Mouse (Mus musculus) mouse trophoblast stem cell (cell line): Measurements from ENCODE around the gene Gpr45.

Experiments
- in situ Hi-C, 2 experiments: fragments of 300-500 bp; cut with MseI, MboI; formaldehyde crosslinking; loops; 2 replicates in 1 of 2; 3 replicates in 1 of 2; pipeline ENCODE4 v1.15.1; 2025

Gpr45 gene

GRCm38 (mm10) chr1:43046990-43047389 lies 94.3 kb downstream of the Gpr45 start:
- in situ Hi-C loops: no loop called here

GRCm38 (mm10) chr1:43047811-43048210 lies 95.1 kb downstream of the Gpr45 start:
- in situ Hi-C loops: no loop called here

GRCm38 (mm10) chr1:43051903-43052302 lies 99.2 kb downstream of the Gpr45 start:
- in situ Hi-C loops: loop anchor here in 1 of 2 experiments (10.0 kb wide), 1 partner anchor 137 kb away; no protein-coding TSS in a partner anchor

- in situ Hi-C loops: no loop called here
Observed at GRCm38 (mm10) chr1:43065615-43066310, 113.1 kb downstream of the Gpr45 start.

GRCm38 (mm10) chr1:43066573-43066972 lies 113.9 kb downstream of the Gpr45 start:
- in situ Hi-C loops: no loop called here

GRCm38 (mm10) chr1:43067551-43067950 lies 114.9 kb downstream of the Gpr45 start:
- in situ Hi-C loops: no loop called here

GRCm38 (mm10) chr1:43070726-43071125 lies 118.1 kb downstream of the Gpr45 start:
- in situ Hi-C loops: no loop called here

GRCm38 (mm10) chr1:43072028-43072427 lies 119.4 kb downstream of the Gpr45 start:
- in situ Hi-C loops: no loop called here

GRCm38 (mm10) chr1:43072561-43072960 lies 119.9 kb downstream of the Gpr45 start:
- in situ Hi-C loops: no loop called here

- in situ Hi-C loops: no loop called here
Observed at GRCm38 (mm10) chr1:43074791-43075190, 122.1 kb downstream of the Gpr45 start.

GRCm38 (mm10) chr1:43078124-43078523 lies 125.5 kb downstream of the Gpr45 start:
- in situ Hi-C loops: no loop called here

GRCm38 (mm10) chr1:43082946-43083345 lies 130.3 kb downstream of the Gpr45 start:
- in situ Hi-C loops: no loop called here
